9 mouse cellular contexts compared by ENCODE assay signal in the genomic region with DNA sequence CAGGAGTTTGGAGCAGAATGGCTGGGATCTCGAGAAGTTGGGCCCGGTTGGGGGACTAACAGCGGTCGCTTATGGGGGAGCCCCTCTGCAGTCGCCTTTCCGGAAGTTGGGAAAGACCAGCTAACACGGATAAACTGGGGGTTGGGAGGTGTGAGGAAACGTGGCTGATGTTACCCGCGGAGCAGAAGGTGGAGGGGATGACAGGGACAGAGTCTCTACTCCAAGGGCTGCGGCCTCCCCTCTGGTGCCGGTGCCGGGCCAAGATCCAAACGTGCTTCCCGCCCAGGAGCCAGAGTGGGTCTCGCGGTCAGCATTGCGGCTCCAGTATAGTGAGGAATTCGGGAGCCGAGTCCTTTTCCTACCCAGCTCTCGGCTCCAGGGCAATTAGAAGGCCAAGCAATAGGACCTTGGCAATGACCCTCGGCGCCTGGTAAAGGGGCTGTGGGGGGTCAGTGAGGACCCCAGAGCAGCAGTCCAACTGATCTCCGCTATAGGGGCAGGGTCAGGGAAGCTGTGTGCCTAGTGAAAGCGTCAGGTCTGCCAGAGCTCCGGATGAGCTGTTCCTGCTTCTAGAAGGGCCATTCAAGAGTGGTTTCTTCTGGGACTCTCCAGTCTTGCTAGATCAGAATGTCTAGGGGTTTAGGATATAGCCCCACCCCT. TPM values are rescaled to one million over a fixed set of nuclear protein-coding genes. Genes with fewer than 3 reads are reported as not detected.
A peak's percentile ranks its signal among the peaks of the same experiment; 100 is the strongest.
DNase-seq lines count a peak whose midpoint lies in the region; ATAC-seq and TF ChIP-seq lines count a peak whose summit lies in the region.
"Had no signal": no experiment of that assay in that cellular context is flagged by ENCODE, and none has a peak within 500 bp of the region (broad histone marks: within the 10 kb centered on the region; RNA-seq: fewer than 3 reads in every experiment).

No protein-coding gene starts in this region.

- H3K4me1 ChIP-seq in lung, embryonic 16.5 days (replicated peaks; ENCODE audit: control insufficient read depth, insufficient read depth, low read length): peaks cover 9% of the 10 kb centered on the region; the same call in 1 of the 2 replicates
- peaks cover 14% of the 10 kb centered on the region; the same call in 1 of the 2 replicates for H3K4me1 ChIP-seq in forebrain, embryonic 14.5 days (ENCODE audit: control insufficient read depth, insufficient read depth, low read length)
- H3K4me1 ChIP-seq in intestine, postnatal 0 days (replicated peaks; ENCODE audit: control insufficient read depth, insufficient read depth, low read length): no peaks in the 10 kb centered on the region
- peaks cover 22% of the 10 kb centered on the region for H3K4me1 ChIP-seq in neural tube, embryonic 14.5 days (ENCODE audit: control insufficient read depth, insufficient read depth, low read length)

- WGBS in lung, embryonic 16.5 days: 2% methylated on average over 26 of the region's 26 CpGs
- 2% methylated on average over 26 of the region's 26 CpGs for WGBS in forebrain, embryonic 14.5 days
- WGBS in intestine, postnatal 0 days: 2% methylated on average over 26 of the region's 26 CpGs
- 1% methylated on average over 26 of the region's 26 CpGs for WGBS in neural tube, embryonic 14.5 days

- peak overlapping the region; percentile 23; the same call in 1 of the 2 replicates for H3K4me3 ChIP-seq in lung, embryonic 16.5 days (ENCODE audit: low read length)
- peak overlapping the region; percentile 59 for H3K4me3 ChIP-seq in forebrain, embryonic 14.5 days (ENCODE audit: low read depth, low read length)
- H3K4me3 ChIP-seq in intestine, postnatal 0 days (ENCODE audit: low read depth, low read length): no peak overlapping the region
- peak overlapping the region; percentile 78 for H3K4me3 ChIP-seq in neural tube, embryonic 14.5 days (ENCODE audit: low read depth, low read length)

- TF ChIP-seq CTCF in intestine, postnatal 0 days (IDR thresholded peaks at IDR 0.05; ENCODE audit: low read depth): no peak

- H3K27ac ChIP-seq in lung, embryonic 16.5 days (ENCODE audit: low read length): no peak overlapping the region
- no peak overlapping the region for H3K27ac ChIP-seq in forebrain, embryonic 14.5 days (ENCODE audit: low read depth, low read length)
- H3K27ac ChIP-seq in intestine, postnatal 0 days (ENCODE audit: low read depth, low read length): no peak overlapping the region
- no peak overlapping the region for H3K27ac ChIP-seq in neural tube, embryonic 14.5 days (ENCODE audit: low read depth, low read length)

- peaks cover 80% of the 10 kb centered on the region for H3K27me3 ChIP-seq in lung, embryonic 16.5 days (ENCODE audit: control insufficient read depth, insufficient read depth, low read depth, low read length)
- H3K27me3 ChIP-seq in forebrain, embryonic 14.5 days (replicated peaks; ENCODE audit: control insufficient read depth, insufficient read depth, low read length): peaks cover 54% of the 10 kb centered on the region
- peaks cover 74% of the 10 kb centered on the region for H3K27me3 ChIP-seq in intestine, postnatal 0 days (replicated peaks; ENCODE audit: control insufficient read depth, insufficient read depth, low read length)
- peaks cover 24% of the 10 kb centered on the region for H3K27me3 ChIP-seq in neural tube, embryonic 14.5 days (ENCODE audit: control insufficient read depth, insufficient read depth, low read length)

- intact Hi-C loops in gastrocnemius, postnatal 14 days (cut with DNase I; ENCODE audit: low total_unique reads): no loop called here

- no peak for ATAC-seq in lung, embryonic 16.5 days (ENCODE audit: low read depth)
- ATAC-seq in forebrain, embryonic 14.5 days: no peak
- no peak for ATAC-seq in intestine, postnatal 0 days
- no peak for ATAC-seq in neural tube, embryonic 14.5 days (ENCODE audit: low read depth)
- no peak for ATAC-seq in megakaryocyte-erythroid progenitor cell, adult 5-6 weeks (replicated peaks; ENCODE audit: low FRiP score, low TSS enrichment, poor library complexity, severe bottlenecking)

- H3K9me3 ChIP-seq in lung, embryonic 16.5 days (ENCODE audit: control insufficient read depth, low read length): no peaks in the 10 kb centered on the region
- no peaks in the 10 kb centered on the region for H3K9me3 ChIP-seq in forebrain, embryonic 14.5 days (replicated peaks; ENCODE audit: control insufficient read depth, low read length)
- no peaks in the 10 kb centered on the region for H3K9me3 ChIP-seq in intestine, postnatal 0 days (ENCODE audit: control insufficient read depth)
- H3K9me3 ChIP-seq in neural tube, embryonic 14.5 days (ENCODE audit: control insufficient read depth, low read length): no peaks in the 10 kb centered on the region

- H3K9ac ChIP-seq in lung, embryonic 16.5 days (ENCODE audit: low read length): no peak overlapping the region
- H3K9ac ChIP-seq in forebrain, embryonic 14.5 days (ENCODE audit: low read length): peak overlapping the region; percentile 71
- no peak overlapping the region for H3K9ac ChIP-seq in intestine, postnatal 0 days (ENCODE audit: low read depth, low read length)
- H3K9ac ChIP-seq in neural tube, embryonic 14.5 days (replicated peaks; ENCODE audit: low read depth, low read length): peak overlapping the region; percentile 83

- no peaks in the 10 kb centered on the region for H3K36me3 ChIP-seq in lung, embryonic 16.5 days (ENCODE audit: control insufficient read depth, insufficient read depth, low read length)
- H3K36me3 ChIP-seq in forebrain, embryonic 14.5 days (ENCODE audit: control insufficient read depth, insufficient read depth, low read length): no peaks in the 10 kb centered on the region
- H3K36me3 ChIP-seq in intestine, postnatal 0 days (ENCODE audit: control insufficient read depth, insufficient read depth): no peaks in the 10 kb centered on the region
- no peaks in the 10 kb centered on the region for H3K36me3 ChIP-seq in neural tube, embryonic 14.5 days (ENCODE audit: control insufficient read depth, insufficient read depth, low read length)

- DNase-seq in lung, postnatal 25 days (ENCODE audit: low spot score): no peak
- no peak for DNase-seq in forebrain, embryonic 14.5 days (ENCODE audit: low spot score)
- no peak for DNase-seq in gastrocnemius, postnatal 14 days

- peak overlapping the region; percentile 84; the same call in 1 of the 2 replicates for H3K4me2 ChIP-seq in lung, embryonic 16.5 days (ENCODE audit: low read depth, low read length)
- peak overlapping the region; percentile 90 for H3K4me2 ChIP-seq in forebrain, embryonic 14.5 days (ENCODE audit: low read length)
- H3K4me2 ChIP-seq in intestine, postnatal 0 days (replicated peaks; ENCODE audit: low read depth): peak overlapping the region; percentile 13; the same call in 1 of the 2 replicates
- peak overlapping the region; percentile 79 for H3K4me2 ChIP-seq in neural tube, embryonic 14.5 days (ENCODE audit: low read depth, low read length)

RNA-seq across cellular contexts. Expression of a gene that starts 1.4 kb away (rescaled TPM):
- 0.51 and 0.54 TPM in 2 replicates for polyA plus RNA-seq in lung, embryonic 16.5 days (2015; fragmentation: Nextera tagmentation; extraction: Ambion mirVana)
- polyA plus RNA-seq in forebrain, embryonic 14.5 days (2014; fragmentation: Nextera tagmentation; extraction: Ambion mirVana): 1.1 and 1.9 TPM in 2 replicates
- 0.12 TPM in 2 replicates for polyA plus RNA-seq in intestine, postnatal 0 days (2015; fragmentation: Nextera tagmentation; extraction: Ambion mirVana)
- polyA plus RNA-seq in neural tube, embryonic 14.5 days (2014; fragmentation: Nextera tagmentation; extraction: Ambion mirVana): 6.8 and 7.9 TPM in 2 replicates
- under 1 TPM; 0.04 to 0.24 TPM for total RNA-seq in gastrocnemius, postnatal 14 days (2021)
- not detected in 2 replicates for total RNA-seq in megakaryocyte-erythroid progenitor cell, adult 5-6 weeks (2014; fragmentation: Nextera tagmentation)
- total RNA-seq in megakaryocyte-erythroid progenitor cell, adult 5-6 weeks (2017): not detected in 2 replicates
- total RNA-seq: hematopoietic stem cell, adult 5-6 weeks; neutrophil, adult 5-6 weeks had no signal

Comparison
In these comparisons a context has a peak if more than half of its experiments do, and no peak if none do; other contexts are left out.
1. H3K4me2 ChIP-seq: peak in every context shown above with its lines; median percentile 90 in forebrain, embryonic 14.5 days; 84 in lung, embryonic 16.5 days; 79 in neural tube, embryonic 14.5 days; 13 in intestine, postnatal 0 days.
2. H3K9ac ChIP-seq: peak in forebrain, embryonic 14.5 days (single experiment) and neural tube, embryonic 14.5 days (single experiment); none in lung, embryonic 16.5 days (single experiment) and intestine, postnatal 0 days (single experiment).